Mouse (Mus musculus): ENCODE data around the gene Oxnad1. TPM values are rescaled to one million over a fixed set of nuclear protein-coding genes. Genes with fewer than 3 reads are reported as not detected.

Oxnad1 gene
- polyA plus RNA-seq, 1 experiment from 2014 or later = 19.3 TPM

DNA sequence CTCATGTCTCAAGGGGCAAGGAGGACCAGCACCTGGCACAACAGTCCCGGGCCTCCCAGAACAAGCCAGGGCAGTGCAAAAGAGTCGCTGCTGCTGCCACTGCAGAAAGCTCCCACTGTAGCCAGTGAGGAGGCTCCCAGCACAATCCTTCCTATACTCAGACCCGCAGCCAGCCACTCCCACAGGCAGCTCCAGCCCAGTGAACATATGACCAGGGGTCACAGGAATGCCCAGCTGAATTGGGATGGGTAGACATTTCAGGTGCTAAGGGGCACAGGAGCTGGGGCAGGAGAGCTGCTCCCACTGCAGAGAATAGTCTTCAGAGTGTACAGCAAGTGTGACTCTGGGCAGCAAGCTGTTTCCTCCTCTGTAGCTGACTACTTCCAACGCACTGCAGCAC, 60.2 kb downstream of the Oxnad1 start:
- Histone ChIP-seq H3K9me3 (ENCODE audit: control insufficient read depth) (no peaks in the 10 kb centered on the region), H3K27me3 (replicated peaks; ENCODE audit: control insufficient read depth, insufficient read depth, low read length) (no peaks in the 10 kb centered on the region), H3K4me2 (replicated peaks; ENCODE audit: low read depth) (no peak overlapping the region), H3K9ac (ENCODE audit: low read depth, low read length) (no peak overlapping the region), H3K36me3 (ENCODE audit: control insufficient read depth, insufficient read depth) (no peaks in the 10 kb centered on the region), H3K4me3 (ENCODE audit: low read depth, low read length) (no peak overlapping the region), H3K27ac (ENCODE audit: low read depth, low read length) (no peak overlapping the region), H3K4me1 (replicated peaks; ENCODE audit: control insufficient read depth, insufficient read depth, low read length) (no peaks in the 10 kb centered on the region)
- TF ChIP-seq CTCF (IDR thresholded peaks at IDR 0.05; ENCODE audit: low read depth) = no peak
- no peak for ATAC-seq
- 73% methylated on average over 4 of the region's 4 CpGs for WGBS

DNA sequence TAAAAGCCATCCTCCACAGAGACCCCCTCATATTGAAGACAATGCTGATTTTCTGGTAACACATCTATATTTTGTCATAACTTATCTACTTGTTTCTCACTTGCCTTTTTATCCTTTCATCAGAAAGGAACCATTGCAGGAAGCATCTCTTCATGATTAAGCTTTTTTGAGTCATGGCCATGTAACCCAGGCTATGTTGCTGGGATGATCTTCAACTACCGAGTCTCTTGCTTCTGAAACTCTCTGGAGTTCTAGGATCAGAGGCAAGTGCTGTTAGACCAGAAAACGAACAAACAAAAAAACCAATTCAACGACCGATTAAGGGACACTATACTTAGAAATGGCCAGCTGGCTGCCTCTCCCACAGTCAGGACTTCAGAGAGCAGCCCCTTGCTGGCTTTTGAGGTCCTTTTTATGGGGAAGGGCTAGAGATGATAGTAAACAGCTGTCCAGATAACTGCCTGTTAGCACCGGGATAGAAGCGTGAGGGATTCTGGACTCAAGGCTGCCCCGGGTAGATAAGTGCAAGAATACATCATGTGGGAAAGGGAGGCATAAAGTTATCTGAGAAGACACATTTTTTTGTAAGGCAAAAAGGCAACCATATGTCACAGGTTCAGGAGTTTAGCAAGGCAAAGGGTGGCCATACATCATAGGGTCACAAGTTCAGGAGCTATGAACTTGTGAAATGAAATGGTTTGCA, 60.8 kb downstream of the Oxnad1 start:
- H3K4me2 ChIP-seq (replicated peaks; ENCODE audit: low read depth) = no peak overlapping the region
- H3K9ac ChIP-seq (ENCODE audit: low read depth, low read length) = no peak overlapping the region
- H3K9me3 ChIP-seq (ENCODE audit: control insufficient read depth) = no peaks in the 10 kb centered on the region
- no peaks in the 10 kb centered on the region for H3K4me1 ChIP-seq (replicated peaks; ENCODE audit: control insufficient read depth, insufficient read depth, low read length)
- no peak for TF ChIP-seq CTCF (IDR thresholded peaks at IDR 0.05; ENCODE audit: low read depth)
- H3K4me3 ChIP-seq (ENCODE audit: low read depth, low read length) = no peak overlapping the region
- no peaks in the 10 kb centered on the region for H3K36me3 ChIP-seq (ENCODE audit: control insufficient read depth, insufficient read depth)
- no peak for ATAC-seq
- H3K27ac ChIP-seq (ENCODE audit: low read depth, low read length) = no peak overlapping the region
- no peaks in the 10 kb centered on the region for H3K27me3 ChIP-seq (replicated peaks; ENCODE audit: control insufficient read depth, insufficient read depth, low read length)
- 66% methylated on average over 7 of the region's 7 CpGs for WGBS

- Histone ChIP-seq H3K9me3 (ENCODE audit: control insufficient read depth) (no peaks in the 10 kb centered on the region), H3K4me1 (replicated peaks; ENCODE audit: control insufficient read depth, insufficient read depth, low read length) (no peaks in the 10 kb centered on the region), H3K4me3 (ENCODE audit: low read depth, low read length) (no peak overlapping the region), H3K9ac (ENCODE audit: low read depth, low read length) (no peak overlapping the region), H3K27ac (ENCODE audit: low read depth, low read length) (no peak overlapping the region), H3K36me3 (ENCODE audit: control insufficient read depth, insufficient read depth) (no peaks in the 10 kb centered on the region), H3K27me3 (replicated peaks; ENCODE audit: control insufficient read depth, insufficient read depth, low read length) (no peaks in the 10 kb centered on the region), H3K4me2 (replicated peaks; ENCODE audit: low read depth) (no peak overlapping the region)
- 60% methylated on average over 2 of the region's 2 CpGs for WGBS
- no peak for TF ChIP-seq CTCF (IDR thresholded peaks at IDR 0.05; ENCODE audit: low read depth)
- ATAC-seq = no peak
Observed at GRCm38 (mm10) chr14:32146578-32146977, 61.4 kb downstream of the Oxnad1 start.

DNA sequence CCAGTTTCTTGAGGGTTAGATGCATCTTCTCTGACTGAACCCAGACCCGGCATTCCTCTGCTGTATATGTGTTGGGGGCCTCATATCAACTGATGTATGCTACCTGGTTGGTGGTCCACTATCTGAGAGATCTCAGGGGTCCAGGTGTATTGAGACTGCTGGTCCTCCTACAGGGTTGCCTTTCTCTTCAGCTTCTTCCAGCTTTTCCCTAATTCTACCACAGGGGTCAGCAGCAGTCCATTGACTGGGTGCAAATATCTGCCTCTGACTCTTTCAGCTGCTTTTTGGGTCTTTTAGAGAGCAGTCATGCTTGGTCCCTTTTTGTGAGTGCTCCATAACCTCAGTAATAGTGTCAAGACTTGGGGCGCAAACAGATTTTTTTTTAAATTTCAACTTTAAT, 65.7 kb downstream of the Oxnad1 start:
- Histone ChIP-seq H3K36me3 (ENCODE audit: control insufficient read depth, insufficient read depth) (no peaks in the 10 kb centered on the region), H3K9me3 (ENCODE audit: control insufficient read depth) (no peaks in the 10 kb centered on the region), H3K4me3 (ENCODE audit: low read depth, low read length) (no peak overlapping the region), H3K9ac (ENCODE audit: low read depth, low read length) (no peak overlapping the region), H3K27ac (ENCODE audit: low read depth, low read length) (no peak overlapping the region), H3K4me2 (replicated peaks; ENCODE audit: low read depth) (no peak overlapping the region), H3K4me1 (replicated peaks; ENCODE audit: control insufficient read depth, insufficient read depth, low read length) (no peaks in the 10 kb centered on the region), H3K27me3 (replicated peaks; ENCODE audit: control insufficient read depth, insufficient read depth, low read length) (no peaks in the 10 kb centered on the region)
- no peak for ATAC-seq
- peak; percentile 58 for TF ChIP-seq CTCF (IDR thresholded peaks at IDR 0.05; ENCODE audit: low read depth)
- 82% methylated on average over 2 of the region's 2 CpGs for WGBS

- Histone ChIP-seq H3K4me3 (ENCODE audit: low read depth, low read length) (no peak overlapping the region), H3K4me1 (replicated peaks; ENCODE audit: control insufficient read depth, insufficient read depth, low read length) (no peaks in the 10 kb centered on the region), H3K27me3 (replicated peaks; ENCODE audit: control insufficient read depth, insufficient read depth, low read length) (no peaks in the 10 kb centered on the region), H3K4me2 (replicated peaks; ENCODE audit: low read depth) (no peak overlapping the region), H3K9ac (ENCODE audit: low read depth, low read length) (no peak overlapping the region), H3K36me3 (ENCODE audit: control insufficient read depth, insufficient read depth) (no peaks in the 10 kb centered on the region), H3K27ac (ENCODE audit: low read depth, low read length) (no peak overlapping the region), H3K9me3 (ENCODE audit: control insufficient read depth) (no peaks in the 10 kb centered on the region)
- TF ChIP-seq CTCF (IDR thresholded peaks at IDR 0.05; ENCODE audit: low read depth) = no peak
- 92% methylated on average over 18 of the region's 18 CpGs for WGBS
- ATAC-seq = no peak
Observed at GRCm38 (mm10) chr14:32152243-32152965, 67.2 kb downstream of the Oxnad1 start.

Other genes starting within 250 kb of the Oxnad1 start
- 0.35 and 0.42 TPM in 2 replicates for gene Galnt15, start 56.4 kb upstream of the Oxnad1 start, polyA plus RNA-seq (2015; fragmentation: Nextera tagmentation; extraction: Ambion mirVana)
- gene Dph3, start 355 bp downstream of the Oxnad1 start, polyA plus RNA-seq (2015; fragmentation: Nextera tagmentation; extraction: Ambion mirVana) = 103 and 111 TPM in 2 replicates
- not detected in 2 replicates for gene Msmb, start 56.6 kb downstream of the Oxnad1 start, polyA plus RNA-seq (2015; fragmentation: Nextera tagmentation; extraction: Ambion mirVana)
- 239 and 254 TPM in 2 replicates for gene Ncoa4, start 74.5 kb downstream of the Oxnad1 start, polyA plus RNA-seq (2015; fragmentation: Nextera tagmentation; extraction: Ambion mirVana)
- gene Timm23, start 116.5 kb downstream of the Oxnad1 start, polyA plus RNA-seq (2015; fragmentation: Nextera tagmentation; extraction: Ambion mirVana) = 196 and 209 TPM in 2 replicates
- gene Parg, start 116.6 kb downstream of the Oxnad1 start, polyA plus RNA-seq (2015; fragmentation: Nextera tagmentation; extraction: Ambion mirVana) = 15.7 and 19.7 TPM in 2 replicates
- gene Ogdhl, start 236.6 kb downstream of the Oxnad1 start, polyA plus RNA-seq (2015; fragmentation: Nextera tagmentation; extraction: Ambion mirVana) = 11.1 and 13.3 TPM in 2 replicates